Mouse (Mus musculus): ENCODE data around the gene Lrrc4b.

Lrrc4b gene

GRCm38 (mm10) chr7:44428968-44429521 lies at the start of gene Lrrc4b:
TSS of gene Lrrc4b (plus strand) at chr7:44429018.
- peak; percentile 44 for DNase-seq (ENCODE audit: low read depth, low spot score)

- no peak for DNase-seq (ENCODE audit: low read depth, low spot score)
Measured at GRCm38 (mm10) chr7:44382541-44382940, 46.3 kb upstream of the Lrrc4b start.

DNA sequence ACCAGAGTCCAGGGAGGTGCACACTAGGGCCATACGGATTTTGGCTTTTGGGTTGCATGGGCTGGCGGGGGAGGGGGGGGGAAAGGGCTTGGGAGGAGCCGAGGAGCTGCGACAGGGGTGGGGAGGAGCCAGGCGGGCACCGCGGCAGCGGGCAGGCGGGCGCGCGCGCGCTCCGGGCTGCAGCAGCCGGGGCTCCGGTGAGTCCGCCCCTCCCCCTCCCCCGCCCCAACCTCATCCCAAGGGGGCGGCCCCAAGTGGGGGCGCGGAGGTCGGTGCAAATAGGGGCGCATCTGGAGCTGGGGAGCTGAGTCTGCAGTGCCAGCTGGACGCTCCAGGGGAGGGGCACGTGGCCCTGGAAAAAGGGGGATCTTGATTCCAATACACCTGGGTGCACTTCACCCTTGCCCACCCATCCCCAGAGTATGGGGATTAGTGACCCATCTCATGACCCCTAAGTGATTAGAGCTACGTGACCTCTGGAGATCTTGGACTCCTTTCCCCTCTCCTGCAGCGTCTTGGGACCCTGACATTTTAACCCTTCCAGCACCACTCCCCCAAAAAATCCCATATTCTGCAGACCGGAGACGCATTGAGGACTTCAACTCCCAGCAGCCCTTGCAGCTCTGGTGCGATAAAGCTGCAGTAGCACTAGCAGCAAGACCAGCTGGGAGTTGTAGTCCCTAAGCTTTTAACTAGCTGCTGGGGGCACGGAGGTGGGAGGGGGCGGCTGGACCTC lies 44.7 kb upstream of the Lrrc4b start, which contains the start of gene Syt3:
Syt3 (plus strand) TSS at position 123 of the 736 bp plus-strand sequence.
- peak; percentile 72 for DNase-seq (ENCODE audit: low read depth, low spot score)

- DNase-seq (ENCODE audit: low read depth, low spot score): no peak
Measured at GRCm38 (mm10) chr7:44384716-44385059, 44.1 kb upstream of the Lrrc4b start.

DNA sequence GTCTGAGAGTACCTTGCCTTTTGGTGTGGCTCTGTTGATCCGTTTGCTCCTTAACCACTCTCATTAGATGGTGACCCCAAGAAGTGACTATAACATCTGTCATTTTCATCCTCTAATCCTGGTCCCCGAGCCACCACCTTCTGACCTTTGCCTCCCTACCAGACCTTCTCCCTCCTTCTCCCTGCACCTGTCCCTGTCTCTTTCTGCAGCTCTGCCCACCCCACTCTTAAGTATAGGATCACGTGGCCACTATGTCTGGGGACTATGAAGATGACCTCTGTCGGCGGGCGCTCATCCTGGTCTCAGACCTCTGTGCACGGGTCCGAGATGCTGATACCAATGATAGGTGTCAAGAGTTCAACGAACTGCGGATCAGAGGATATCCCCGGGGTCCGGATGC lies 43.1 kb upstream of the Lrrc4b start, which contains the start of gene 1700008O03Rik:
1700008O03Rik (minus strand) TSS at position 101 of the 400 bp plus-strand sequence.
- no peak for DNase-seq (ENCODE audit: low read depth, low spot score)

DNA sequence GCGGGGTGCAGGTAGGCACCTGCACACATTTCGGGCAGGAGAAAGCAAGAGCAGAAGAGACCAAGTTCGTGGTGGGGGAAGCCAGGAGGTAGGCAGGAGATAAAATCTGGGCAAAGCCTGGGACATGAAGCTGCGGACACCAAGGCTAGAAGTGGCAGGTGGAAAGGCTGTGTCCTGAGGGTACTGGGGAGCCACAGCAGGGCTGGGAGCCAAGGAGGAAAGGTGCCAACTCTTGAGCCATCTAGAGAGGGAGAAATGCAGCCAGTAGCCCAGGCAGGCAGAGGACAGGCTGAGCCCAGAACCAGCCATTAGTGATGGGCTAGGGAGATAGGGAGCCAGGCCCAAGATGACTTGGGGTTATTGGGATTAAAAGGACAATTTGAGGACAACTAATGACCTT lies 37.0 kb upstream of the Lrrc4b start:
- DNase-seq (ENCODE audit: low read depth, low spot score): no peak

- DNase-seq (ENCODE audit: low read depth, low spot score): no peak
Measured at GRCm38 (mm10) chr7:44392341-44392740, 36.5 kb upstream of the Lrrc4b start.

DNA sequence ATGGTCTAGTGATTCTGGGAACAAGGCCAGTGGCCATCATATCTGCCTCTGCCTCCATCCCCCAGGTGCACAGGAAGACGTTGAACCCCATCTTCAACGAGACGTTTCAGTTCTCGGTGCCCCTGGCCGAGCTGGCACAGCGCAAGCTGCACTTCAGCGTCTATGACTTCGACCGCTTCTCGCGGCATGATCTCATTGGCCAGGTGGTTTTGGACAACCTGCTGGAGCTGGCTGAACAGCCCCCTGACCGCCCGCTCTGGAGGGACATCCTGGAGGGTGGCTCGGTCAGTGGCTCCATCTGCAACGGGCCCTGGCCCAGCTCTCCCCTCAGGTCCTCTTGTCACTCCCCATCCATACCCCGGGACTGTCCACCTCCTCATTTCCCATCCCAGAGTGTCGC lies 35.5 kb upstream of the Lrrc4b start:
- no peak for DNase-seq (ENCODE audit: low read depth, low spot score)

GRCm38 (mm10) chr7:44398570-44398969 lies 30.2 kb upstream of the Lrrc4b start:
- no peak for DNase-seq (ENCODE audit: low read depth, low spot score)

DNA sequence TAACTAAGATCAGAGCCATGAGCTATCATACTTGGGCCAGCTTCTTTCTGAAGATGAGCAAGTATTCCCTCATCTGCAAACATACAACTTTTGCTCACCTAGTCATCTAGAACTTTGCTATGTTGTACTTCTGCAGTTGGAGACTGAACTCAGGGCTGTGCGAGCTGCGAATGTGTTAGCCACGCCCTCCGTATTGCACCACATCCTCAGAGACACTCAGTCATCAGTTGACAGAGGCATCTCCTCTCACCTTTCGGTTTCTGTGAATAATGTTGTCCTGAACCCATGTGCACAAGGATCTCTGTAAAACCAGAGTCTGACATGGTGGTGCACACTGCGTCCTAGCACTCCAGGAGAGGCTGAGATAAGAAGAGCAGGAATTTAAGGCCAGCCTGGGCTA lies 27.1 kb upstream of the Lrrc4b start:
- no peak for DNase-seq (ENCODE audit: low read depth, low spot score)

DNA sequence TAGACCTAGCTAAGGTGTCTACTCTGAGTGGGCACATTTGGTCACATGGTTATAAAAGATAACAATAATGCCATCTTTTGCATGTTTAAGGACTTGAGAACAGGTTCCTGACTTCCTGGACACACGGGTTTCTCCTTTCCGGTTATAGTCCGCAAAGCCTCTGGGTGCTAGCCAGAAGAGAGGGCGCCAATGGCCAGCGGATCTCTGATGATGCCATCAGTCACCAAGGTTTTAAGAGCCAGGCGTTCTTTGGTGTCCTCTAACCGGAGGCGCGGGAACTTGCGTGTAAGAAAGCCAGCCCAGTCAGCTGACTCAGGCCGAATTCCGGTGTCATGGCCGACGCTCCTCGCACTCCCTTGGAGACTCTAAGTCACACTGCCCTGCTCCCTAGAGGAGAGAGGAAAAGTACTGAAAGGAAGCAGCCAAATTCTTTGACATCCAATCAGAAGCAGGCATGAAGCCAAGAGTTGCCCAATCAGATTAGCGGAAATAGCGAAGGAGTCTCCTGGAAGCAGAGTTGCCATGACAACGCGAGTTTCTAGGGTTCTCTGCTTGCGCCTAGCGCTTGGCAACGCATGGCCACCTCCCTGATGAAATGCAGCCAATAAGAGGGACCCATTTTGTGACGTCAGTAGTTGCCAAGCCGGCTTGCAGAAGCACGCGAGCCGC lies 23.3 kb upstream of the Lrrc4b start:
- DNase-seq (ENCODE audit: low read depth, low spot score): peak; percentile 100

DNA sequence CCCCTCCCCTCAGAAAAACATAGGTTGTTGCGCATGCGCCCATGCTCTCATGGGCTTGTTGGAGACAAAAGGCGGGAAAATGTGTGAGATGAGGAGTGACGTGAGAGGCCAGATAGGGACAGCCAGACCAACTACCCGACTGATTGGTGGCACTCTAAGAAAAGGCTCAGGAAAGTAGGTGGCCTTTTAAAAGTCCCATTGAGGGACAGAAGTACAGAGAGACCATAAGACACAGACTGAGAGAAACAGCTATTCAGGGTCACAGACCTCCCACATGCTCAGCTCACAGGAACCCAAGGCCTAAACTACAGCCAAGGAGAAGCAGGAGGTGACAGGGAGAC lies 22.8 kb upstream of the Lrrc4b start:
- DNase-seq (ENCODE audit: low read depth, low spot score): no peak

- DNase-seq (ENCODE audit: low read depth, low spot score): no peak
Measured at GRCm38 (mm10) chr7:44411144-44411543, 17.7 kb upstream of the Lrrc4b start.

GRCm38 (mm10) chr7:44413307-44413706 lies 15.5 kb upstream of the Lrrc4b start:
- DNase-seq (ENCODE audit: low read depth, low spot score): no peak

DNA sequence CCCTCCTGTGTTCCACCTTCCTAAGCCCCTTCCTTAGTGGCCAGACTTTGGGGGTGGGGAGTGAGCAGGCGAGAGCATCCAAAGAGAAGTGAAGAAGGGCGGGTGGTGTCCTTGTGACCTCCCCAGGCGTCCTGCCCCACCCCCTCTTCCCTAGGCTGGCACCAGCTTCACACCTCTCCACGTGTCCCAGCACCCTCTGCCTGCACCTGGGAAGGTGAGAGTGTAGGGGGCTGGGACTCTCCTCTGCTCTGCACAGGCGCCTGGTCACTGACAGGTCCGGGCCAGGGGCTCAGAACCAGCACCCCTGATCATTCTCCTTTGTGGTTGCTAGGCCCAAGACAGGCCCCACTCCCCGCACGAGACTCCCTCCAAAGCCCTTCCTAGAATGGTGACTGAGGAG lies 1.2 kb upstream of the Lrrc4b start:
- DNase-seq (ENCODE audit: low read depth, low spot score): no peak

DNA sequence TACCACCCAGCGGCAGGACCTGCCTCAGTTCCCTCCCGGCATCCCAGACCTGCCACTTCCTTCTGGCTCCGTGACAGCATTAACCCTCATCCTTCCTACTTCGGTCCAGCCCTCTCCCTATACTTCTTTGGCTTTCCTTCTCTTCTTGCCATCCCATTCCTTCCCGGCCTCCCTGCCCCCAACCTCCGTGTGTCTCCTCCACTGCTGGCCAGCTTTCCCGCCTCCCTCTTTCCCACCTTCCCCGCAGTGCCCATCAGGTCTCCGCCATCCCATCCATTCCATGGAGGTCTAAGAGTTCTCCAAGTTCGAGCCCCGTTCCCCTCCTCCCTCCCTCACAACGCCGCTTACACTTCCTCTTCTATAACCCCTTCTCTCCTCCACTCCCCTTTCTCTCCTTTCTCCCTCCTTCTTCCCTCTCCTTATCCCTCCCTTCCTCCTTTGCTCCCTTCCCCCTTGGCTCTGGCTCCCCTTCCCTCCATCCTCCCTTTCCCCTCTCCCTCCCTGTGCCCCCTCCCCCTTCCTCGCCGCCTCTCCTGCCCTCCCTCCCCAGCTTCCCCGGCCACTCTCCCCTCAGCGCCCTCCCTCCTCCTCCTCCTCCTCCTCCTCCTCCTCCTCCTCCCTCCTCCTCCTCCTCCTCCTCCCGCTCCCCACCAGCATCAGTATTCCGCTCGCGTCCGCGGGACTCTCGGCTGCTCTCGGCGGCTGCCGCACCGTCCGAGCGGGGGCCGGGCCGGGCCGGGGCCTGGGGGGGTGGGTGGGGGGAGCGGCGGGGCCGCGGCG lies 457 bp upstream of the Lrrc4b start:
- DNase-seq (ENCODE audit: low read depth, low spot score): peak; percentile 30

DNA sequence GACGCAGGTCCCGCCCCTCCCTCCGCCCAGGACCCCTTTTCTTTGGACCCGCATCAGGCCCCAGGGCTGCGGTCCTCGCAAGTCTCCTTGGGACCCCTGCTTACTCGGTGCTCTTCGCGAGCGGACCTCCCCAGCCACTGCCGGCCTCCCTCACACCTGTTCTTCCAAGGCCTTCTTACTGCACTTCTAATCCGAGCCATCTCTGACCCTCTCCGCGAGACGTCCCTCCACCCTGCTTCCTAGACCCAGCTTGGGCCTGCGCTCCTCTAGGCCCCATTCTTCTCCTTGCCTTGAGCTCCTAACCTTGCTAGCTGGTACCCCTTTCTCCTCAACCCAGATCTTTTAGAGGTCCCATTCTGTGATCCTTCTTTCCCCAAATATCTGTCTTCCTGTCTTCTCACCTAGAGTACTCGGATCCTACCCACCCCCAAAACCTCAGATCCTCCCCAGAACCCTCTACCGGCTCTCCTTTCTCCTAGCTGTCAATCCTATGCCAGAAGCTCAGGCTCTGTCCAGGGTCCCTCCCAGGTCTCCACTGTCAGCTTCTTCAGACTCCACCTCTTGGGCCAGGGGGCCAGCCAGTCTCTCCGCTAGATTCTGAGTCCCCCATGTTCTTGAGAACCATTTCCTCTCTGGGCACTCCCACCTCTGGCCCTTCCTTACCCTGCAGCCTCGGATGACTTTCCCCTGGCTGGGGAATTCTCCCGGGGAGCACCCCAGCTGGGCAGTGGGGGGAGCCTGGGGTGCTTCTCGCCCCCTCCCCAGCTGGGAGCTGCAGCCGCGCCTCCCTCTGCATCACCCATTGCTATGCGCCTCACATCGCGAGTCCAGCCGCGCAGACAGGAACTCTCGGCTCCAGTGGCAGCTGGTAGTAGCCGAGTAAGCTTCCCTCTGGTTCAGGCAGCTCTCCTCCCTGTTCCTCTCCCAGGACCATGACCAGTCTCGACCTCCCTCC lies 993 bp downstream of the Lrrc4b start:
- DNase-seq (ENCODE audit: low read depth, low spot score): no peak

DNA sequence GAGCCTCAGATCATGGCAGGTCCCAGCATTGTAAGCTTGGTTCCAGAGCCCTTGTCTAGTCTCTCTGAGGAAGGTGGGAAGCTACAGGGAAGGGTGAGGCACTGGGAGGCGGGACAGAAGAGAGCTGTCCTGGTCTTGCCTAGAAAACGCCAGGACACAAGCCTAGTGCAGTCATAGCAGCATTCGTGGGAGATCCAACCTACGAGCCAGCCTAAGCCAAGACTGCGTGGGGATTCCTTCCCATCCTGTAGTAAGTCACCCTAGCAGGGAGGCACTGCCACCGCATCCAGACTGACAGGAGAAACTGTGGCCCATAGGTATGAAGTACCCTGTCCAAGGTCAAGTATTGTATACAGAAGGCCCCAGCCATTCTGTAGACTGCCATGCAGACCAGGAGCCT lies 3.7 kb downstream of the Lrrc4b start:
- DNase-seq (ENCODE audit: low read depth, low spot score): no peak

DNA sequence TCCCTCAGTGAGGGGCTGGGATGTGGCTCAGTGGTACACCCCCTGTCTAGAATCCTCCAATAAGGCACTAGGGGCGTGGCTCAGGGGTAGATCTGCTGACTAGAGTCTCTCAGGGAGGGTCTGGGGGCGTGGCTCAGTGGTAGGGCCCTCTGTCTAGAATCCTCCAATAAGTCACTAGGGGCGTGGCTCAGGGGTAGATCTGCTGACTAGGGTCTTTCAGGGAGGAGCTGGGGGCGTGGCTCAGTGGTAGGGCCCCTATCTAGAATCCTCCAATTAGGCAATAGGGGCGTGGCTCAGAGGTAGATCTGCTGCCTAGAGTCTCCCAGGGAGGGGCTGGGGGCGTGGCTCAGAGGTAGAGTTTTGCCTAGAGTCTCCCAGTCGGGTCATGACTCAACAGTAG lies 4.6 kb downstream of the Lrrc4b start:
- peak; percentile 68 for DNase-seq (ENCODE audit: low read depth, low spot score)

DNA sequence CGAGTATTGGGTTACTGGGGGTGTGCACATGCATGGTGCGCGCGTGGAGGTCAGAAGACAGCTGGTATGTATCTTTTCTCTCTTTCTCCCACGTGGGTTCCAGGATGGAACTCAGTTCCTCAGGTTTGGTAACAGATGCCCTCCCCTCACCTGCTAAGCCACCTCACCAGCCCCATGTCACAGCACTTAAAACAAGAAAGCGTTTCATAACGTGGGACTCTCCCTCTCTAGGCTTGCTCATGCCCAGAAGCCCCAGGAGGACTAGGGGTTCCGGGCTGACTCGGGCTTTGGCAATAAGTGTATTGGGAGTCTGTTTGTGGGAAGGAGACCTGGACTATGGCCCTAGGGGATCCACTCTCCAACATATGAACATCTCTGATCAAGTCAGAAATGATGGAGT lies 5.3 kb downstream of the Lrrc4b start:
- no peak for DNase-seq (ENCODE audit: low read depth, low spot score)

DNA sequence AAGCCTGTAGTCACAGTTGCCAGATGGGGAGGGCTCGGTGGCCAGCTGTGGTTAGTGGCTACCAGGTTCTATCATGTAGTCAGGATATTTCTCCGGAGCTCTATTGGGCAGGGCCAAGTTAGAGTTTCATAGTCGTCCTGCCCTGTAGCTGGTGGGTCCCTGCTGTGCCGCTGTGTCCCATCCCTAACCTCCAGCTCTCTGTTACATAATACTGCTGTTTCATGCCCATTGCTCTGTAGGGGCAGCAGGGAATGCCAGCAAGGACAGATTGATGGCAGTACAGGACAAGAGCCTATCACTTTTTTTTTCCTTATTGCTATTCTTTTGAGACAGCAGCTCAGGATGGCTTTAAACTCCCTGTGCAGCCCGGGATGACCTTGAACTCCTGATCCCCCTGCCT lies 7.0 kb downstream of the Lrrc4b start:
- no peak for DNase-seq (ENCODE audit: low read depth, low spot score)
